Mouse (Mus musculus) embryonic stem cell, embryonic (primary cell): ENCODE data around the gene Slc20a1.

ENCODE experiments used
- CTCF ChIA-PET, 4 experiments: fragments of 300-600 bp in 2 of 4; fragments of 350-600 bp in 2 of 4; sonication (Branson Sonifier 250); formaldehyde crosslinking; loops; one replicate each; lab custom pipeline; 2022; ENCODE audit warnings: inconsistent platforms in 2 of 4; lab: Charles Lee
- POLR2A ChIA-PET, 4 experiments: fragments of 300-600 bp in 2 of 4; fragments of 350-600 bp in 2 of 4; sonication (Branson Sonifier 250); formaldehyde crosslinking; loops; one replicate each; lab custom pipeline; 2022; ENCODE audit warnings: antibody characterized with exemption in 4 of 4, inconsistent platforms in 1 of 4; lab: Charles Lee

The Slc20a1 gene

GRCm38 (mm10) chr2:129208181-129208746 lies 9.7 kb downstream of the Slc20a1 start:
- ChIA-PET CTCF (interaction anchor here in 1 of 4 experiments (0.6 kb wide), 1 partner anchor 27 kb away, joined by 6 read pairs; no protein-coding TSS in a partner anchor), POLR2A (interaction anchor here (0.7 to 24.7 kb wide), 26 partner anchors 8 to 493 kb away, joined by 3 to 840 read pairs (median 9); partner anchors contain the start of genes Slc20a1 (in 4 of the 4) and Chchd5 (in 1 of the 4))

- POLR2A ChIA-PET, result interaction anchor here (0.6 to 24.7 kb wide), 28 partner anchors 9 to 1371 kb away, joined by 3 to 840 read pairs (median 4); partner anchors contain the start of genes Slc20a1 (in 4 of the 4) and Ckap2l (in 1 of the 4)
- CTCF ChIA-PET, result interaction anchor here in 3 of 4 experiments (0.6 to 1.2 kb wide), 5 partner anchors 29 to 574 kb away, joined by 3 read pairs; no protein-coding TSS in a partner anchor
These were observed 11.7 kb downstream of the Slc20a1 start for GRCm38 (mm10) chr2:129210089-129210749.

- POLR2A ChIA-PET, result interaction anchor here (0.6 to 24.7 kb wide), 19 partner anchors 9 to 1556 kb away, joined by 3 to 840 read pairs (median 36); partner anchors contain the start of gene Slc20a1 (in 4 of the 4)
- CTCF ChIA-PET, result interaction anchor here in 2 of 4 experiments (0.6 to 1.2 kb wide), 3 partner anchors 30 to 36 kb away, joined by 3 read pairs; no protein-coding TSS in a partner anchor
These were observed 12.7 kb downstream of the Slc20a1 start for GRCm38 (mm10) chr2:129211255-129211654.

GRCm38 (mm10) chr2:129211957-129212356 lies 13.4 kb downstream of the Slc20a1 start:
- POLR2A ChIA-PET, result interaction anchor here (0.6 to 24.7 kb wide), 17 partner anchors 8 to 111 kb away, joined by 3 to 840 read pairs (median 5); partner anchors contain the start of genes Slc20a1 (in 2 of the 4) and Polr1b (in 1 of the 4)
- CTCF ChIA-PET, result no interaction called here

- ChIA-PET POLR2A (interaction anchor here in 3 of 4 experiments (0.7 to 24.7 kb wide), 16 partner anchors 9 to 112 kb away, joined by 3 to 840 read pairs (median 4); partner anchors contain the start of genes Slc20a1 (in 2 of the 3) and Polr1b (in 1 of the 3)), CTCF (interaction anchor here in 1 of 4 experiments (0.7 kb wide), 1 partner anchor 76 kb away, joined by 7 read pairs; no protein-coding TSS in a partner anchor)
These were observed 14.0 kb downstream of the Slc20a1 start for GRCm38 (mm10) chr2:129212566-129212965.

GRCm38 (mm10) chr2:129214774-129215173 lies 16.2 kb downstream of the Slc20a1 start:
- ChIA-PET POLR2A (interaction anchor here in 2 of 4 experiments (0.8 to 24.7 kb wide), 8 partner anchors 12 to 85 kb away, joined by 3 to 840 read pairs (median 238); partner anchors contain the start of genes Chchd5 (in 1 of the 2) and Slc20a1 (in 1 of the 2)), CTCF (no interaction called here)

GRCm38 (mm10) chr2:129217612-129218185 lies 19.1 kb downstream of the Slc20a1 start:
- CTCF ChIA-PET, result interaction anchor here in 1 of 4 experiments (0.5 kb wide), 1 partner anchor 36 kb away, joined by 3 read pairs; no protein-coding TSS in a partner anchor
- POLR2A ChIA-PET, result interaction anchor here in 3 of 4 experiments (0.5 to 24.7 kb wide), 9 partner anchors 9 to 51 kb away, joined by 3 to 793 read pairs (median 9); partner anchors contain the start of gene Slc20a1 (in 2 of the 3)

GRCm38 (mm10) chr2:129218537-129219105 lies 20.1 kb downstream of the Slc20a1 start:
- ChIA-PET CTCF (no interaction called here), POLR2A (interaction anchor here in 3 of 4 experiments (0.6 to 8.1 kb wide), 15 partner anchors 10 to 39 kb away, joined by 3 to 131 read pairs (median 9); partner anchors contain the start of gene Slc20a1 (in 2 of the 3))

- POLR2A ChIA-PET, result interaction anchor here in 2 of 4 experiments (1.0 to 8.1 kb wide), 14 partner anchors 9 to 102 kb away, joined by 3 to 131 read pairs (median 12); partner anchors contain the start of gene Slc20a1 (in 2 of the 2)
- CTCF ChIA-PET, result no interaction called here
These were observed 22.6 kb downstream of the Slc20a1 start for GRCm38 (mm10) chr2:129221097-129221632.

- CTCF ChIA-PET, result interaction anchor here in 1 of 4 experiments (1.2 kb wide), 1 partner anchor 20 kb away, joined by 3 read pairs; no protein-coding TSS in a partner anchor
- POLR2A ChIA-PET, result interaction anchor here in 3 of 4 experiments (0.6 to 8.8 kb wide), 23 partner anchors 10 to 166 kb away, joined by 3 to 131 read pairs (median 3); partner anchors contain the start of gene Slc20a1 (in 3 of the 3)
These were observed 25.6 kb downstream of the Slc20a1 start for GRCm38 (mm10) chr2:129224178-129224577.

GRCm38 (mm10) chr2:129225251-129225819 lies 26.8 kb downstream of the Slc20a1 start:
- POLR2A ChIA-PET, result interaction anchor here in 3 of 4 experiments (0.6 to 8.8 kb wide), 23 partner anchors 9 to 581 kb away, joined by 3 to 131 read pairs (median 6); partner anchors contain the start of gene Slc20a1 (in 2 of the 3)
- CTCF ChIA-PET, result no interaction called here

- ChIA-PET POLR2A (interaction anchor here (0.6 to 8.8 kb wide), 30 partner anchors 8 to 408 kb away, joined by 3 to 131 read pairs (median 7); partner anchors contain the start of genes Slc20a1 (in 3 of the 4) and Tmem87b (in 1 of the 4)), CTCF (interaction anchor here in 1 of 4 experiments (1.3 kb wide), 1 partner anchor 32 kb away, joined by 3 read pairs; no protein-coding TSS in a partner anchor)
These were observed 27.8 kb downstream of the Slc20a1 start for GRCm38 (mm10) chr2:129226296-129226851.

GRCm38 (mm10) chr2:129227011-129227529 lies 28.5 kb downstream of the Slc20a1 start:
- ChIA-PET POLR2A (interaction anchor here in 3 of 4 experiments (0.6 to 8.8 kb wide), 34 partner anchors 9 to 409 kb away, joined by 3 to 112 read pairs (median 5); partner anchors contain the start of genes Slc20a1 (in 3 of the 3), Chchd5 (in 1 of the 3) and Tmem87b (in 1 of the 3)), CTCF (interaction anchor here in 2 of 4 experiments (1.3 kb wide), 2 partner anchors 33 to 166 kb away, joined by 3 read pairs; no protein-coding TSS in a partner anchor)

GRCm38 (mm10) chr2:129227709-129228108 lies 29.1 kb downstream of the Slc20a1 start:
- POLR2A ChIA-PET, result interaction anchor here in 3 of 4 experiments (0.6 to 8.8 kb wide), 31 partner anchors 8 to 119 kb away, joined by 3 to 112 read pairs (median 6); partner anchors contain the start of genes Slc20a1 (in 3 of the 3) and Chchd5 (in 1 of the 3)

GRCm38 (mm10) chr2:129228571-129228970 lies 30.0 kb downstream of the Slc20a1 start:
- POLR2A ChIA-PET, result interaction anchor here in 2 of 4 experiments (0.9 to 8.8 kb wide), 12 partner anchors 14 to 51 kb away, joined by 3 to 112 read pairs (median 14); partner anchors contain the start of gene Slc20a1 (in 1 of the 2)
- CTCF ChIA-PET, result no interaction called here

More at GRCm38 (mm10) chr2:129227709-129228108, 29.1 kb downstream of the Slc20a1 start:
- CTCF ChIA-PET, result interaction anchor here in 1 of 4 experiments (1.3 kb wide), 1 partner anchor 166 kb away, joined by 3 read pairs; no protein-coding TSS in a partner anchor
